Mouse (Mus musculus): ENCODE data around the gene Ccdc8. TPM values are rescaled to one million over a fixed set of nuclear protein-coding genes. Genes with fewer than 3 reads are reported as not detected.

Ccdc8 gene
- total and polyA plus RNA-seq, 3 experiments, result 0.11 TPM; not detected in 2

GRCm38 (mm10) chr7:16944061-16944807 is 48.3 kb upstream of the Ccdc8 start, which contains the start of gene Pnmal2:
Gene Pnmal2 (plus strand): TSS chr7:16944682.
- Histone ChIP-seq H3K27ac (ENCODE audit: control insufficient read depth, low read depth, low read length) (no peak within 1 kb of the TSS), H3K4me1 (ENCODE audit: control insufficient read depth in 1 of 2, insufficient read depth in 2 of 2, low read length in 2 of 2) (no peaks in the 10 kb centered on the region), H3K27me3 (ENCODE audit: control insufficient read depth in 1 of 2, insufficient read depth in 2 of 2, low read length in 2 of 2) (no peaks in the 10 kb centered on the region), H3K9me3 (replicated peaks; ENCODE audit: insufficient read depth, low read length) (no peaks in the 10 kb centered on the region), H3K4me3 (ENCODE audit: control insufficient read depth in 1 of 2, insufficient read depth in 1 of 2, low read depth in 2 of 2, low read length in 2 of 2) (no peak within 1 kb of the TSS), H3K79me2 (ENCODE audit: control insufficient read depth, insufficient read depth, low read length, poor library complexity) (no peaks in the 10 kb centered on the region), H3K9ac (ENCODE audit: control insufficient read depth, low read depth, low read length, poor library complexity, severe bottlenecking) (no peak within 1 kb of the TSS), H3K36me3 (ENCODE audit: control insufficient read depth in 1 of 2, insufficient read depth in 2 of 2, low read length in 2 of 2) (no peaks in the 10 kb centered on the region)
- TF ChIP-seq CTCF (IDR thresholded peaks at IDR 0.05 in 2 of 3, conservative IDR thresholded peaks at IDR 0.05 in 1 of 3; ENCODE audit: control insufficient read depth in 1 of 3, insufficient read depth in 1 of 3, low read depth in 2 of 3, low read length in 3 of 3, poor library complexity in 1 of 3, severe bottlenecking in 1 of 3) (no peak), HCFC1 (IDR thresholded peaks at IDR 0.05; ENCODE audit: low read depth, low read length) (no peak), ZNF384 (IDR thresholded peaks at IDR 0.05; ENCODE audit: low read depth, low read length) (no peak), TCF12 (IDR thresholded peaks at IDR 0.05; ENCODE audit: low read depth, low read length) (no peak), GATA1 (IDR thresholded peaks at IDR 0.05; ENCODE audit: low read depth, low read length) (no peak), KAT2A (conservative IDR thresholded peaks at IDR 0.05; ENCODE audit: low read depth, low read length) (no peak), MAX (IDR thresholded peaks at IDR 0.05; ENCODE audit: low read length) (no peak), JUND (IDR thresholded peaks at IDR 0.05; ENCODE audit: low read depth, low read length) (no peak), ETS1 (IDR thresholded peaks at IDR 0.05; ENCODE audit: low read depth, low read length) (no peak), E2F4 (IDR thresholded peaks at IDR 0.05; ENCODE audit: borderline replicate concordance, low read depth, low read length) (no peak), ZKSCAN1 (IDR thresholded peaks at IDR 0.05; ENCODE audit: low read depth, low read length) (no peak), CHD2 (IDR thresholded peaks at IDR 0.05; ENCODE audit: low read length) (no peak), TBP (IDR thresholded peaks at IDR 0.05; ENCODE audit: low read depth, low read length) (no peak)
- no peak for DNase-seq (ENCODE audit: low read depth, low spot score)

GRCm38 (mm10) chr7:16944808-16945315 is 47.6 kb upstream of the Ccdc8 start:
- no peak for DNase-seq (ENCODE audit: low read depth, low spot score)
- TF ChIP-seq USF2 (IDR thresholded peaks at IDR 0.05; ENCODE audit: borderline replicate concordance in 1 of 2, insufficient read depth in 1 of 2, low read depth in 1 of 2, low read length in 2 of 2), result no peak
- TF ChIP-seq NELFE (IDR thresholded peaks at IDR 0.05; ENCODE audit: low read depth, low read length), result no peak
- no peak for TF ChIP-seq MAX (IDR thresholded peaks at IDR 0.05; ENCODE audit: low read length)
- no peak for TF ChIP-seq MAZ (IDR thresholded peaks at IDR 0.05; ENCODE audit: low read depth, low read length)
- TF ChIP-seq ELF1 (IDR thresholded peaks at IDR 0.05; ENCODE audit: low read depth, low read length), result no peak
- no peak for TF ChIP-seq TCF12 (IDR thresholded peaks at IDR 0.05; ENCODE audit: low read depth, low read length)
- TF ChIP-seq UBTF (IDR thresholded peaks at IDR 0.05; ENCODE audit: borderline replicate concordance, insufficient read depth, low read depth, low read length), result no peak
- no peak for TF ChIP-seq ZMIZ1 (IDR thresholded peaks at IDR 0.05; ENCODE audit: low read depth, low read length)
- TF ChIP-seq ZNF384 (IDR thresholded peaks at IDR 0.05; ENCODE audit: low read depth, low read length), result no peak
- no peak for TF ChIP-seq CHD1 (IDR thresholded peaks at IDR 0.05; ENCODE audit: low read depth, low read length)
- H3K4me1 ChIP-seq (ENCODE audit: control insufficient read depth in 1 of 2, insufficient read depth in 2 of 2, low read length in 2 of 2), result peaks cover 0 to 5% of the 10 kb centered on the region in 2 experiments; a peak in 1 of 4 replicates
- H3K27ac ChIP-seq (ENCODE audit: control insufficient read depth, low read depth, low read length), result no peak overlapping the region
- H3K27me3 ChIP-seq (ENCODE audit: control insufficient read depth in 1 of 2, insufficient read depth in 2 of 2, low read length in 2 of 2), result no peaks in the 10 kb centered on the region
- H3K79me2 ChIP-seq (ENCODE audit: control insufficient read depth, insufficient read depth, low read length, poor library complexity), result no peaks in the 10 kb centered on the region
- no peak overlapping the region for H3K9ac ChIP-seq (ENCODE audit: control insufficient read depth, low read depth, low read length, poor library complexity, severe bottlenecking)
- no peaks in the 10 kb centered on the region for H3K36me3 ChIP-seq (ENCODE audit: control insufficient read depth in 1 of 2, insufficient read depth in 2 of 2, low read length in 2 of 2)
- H3K9me3 ChIP-seq (replicated peaks; ENCODE audit: insufficient read depth, low read length), result no peaks in the 10 kb centered on the region
- no peak overlapping the region for H3K4me3 ChIP-seq (ENCODE audit: control insufficient read depth in 1 of 2, insufficient read depth in 1 of 2, low read depth in 2 of 2, low read length in 2 of 2)
